Mouse (Mus musculus): ENCODE data around the gene Kcnh3. TPM values are rescaled to one million over a fixed set of nuclear protein-coding genes. Genes with fewer than 3 reads are reported as not detected.
"Not testable (repeated sequence)": the region's sequence is repeated elsewhere in the genome, so short reads cannot be mapped to it uniquely, and the experiment has no call there.

Kcnh3 gene
- polyA plus RNA-seq, 1 experiment, result not detected

- H3K4me1 ChIP-seq (ENCODE audit: control insufficient read depth, insufficient read depth, low read length), result no peaks in the 10 kb centered on the region
- no peak for TF ChIP-seq CTCF (IDR thresholded peaks at IDR 0.05; ENCODE audit: low read depth, low read length)
- no peak for TF ChIP-seq POLR2A (IDR thresholded peaks at IDR 0.05; ENCODE audit: borderline replicate concordance, low read depth, low read length)
- no peak overlapping the region for H3K27ac ChIP-seq (ENCODE audit: insufficient read depth, low read depth, low read length)
- no peak overlapping the region for H3K4me3 ChIP-seq (ENCODE audit: insufficient read depth, low read length)
Measured at GRCm38 (mm10) chr15:99238006-99238405, 13.3 kb downstream of the Kcnh3 start.

DNA sequence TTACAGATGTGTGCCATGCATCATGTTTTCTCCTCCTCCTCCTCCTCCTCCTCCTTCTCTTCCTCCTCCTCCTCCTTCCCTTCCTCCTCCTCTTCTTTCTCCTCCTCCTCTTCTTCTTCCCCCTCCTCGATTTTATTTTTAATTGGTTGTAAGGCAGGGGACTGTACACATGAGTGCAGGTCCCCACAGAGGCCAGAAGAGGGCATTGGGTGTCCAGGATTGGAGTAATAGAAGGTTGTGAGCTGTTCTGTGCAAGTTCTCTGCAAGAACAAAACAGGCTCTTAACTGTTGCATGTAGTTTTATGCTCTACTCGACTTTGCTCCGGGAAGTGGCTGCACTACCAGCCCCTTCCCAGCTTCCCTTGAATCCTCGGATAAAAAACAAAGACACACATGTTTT lies 15.5 kb downstream of the Kcnh3 start:
- Histone ChIP-seq H3K27ac (ENCODE audit: insufficient read depth, low read depth, low read length) (no peak overlapping the region), H3K4me1 (ENCODE audit: control insufficient read depth, insufficient read depth, low read length) (no peaks in the 10 kb centered on the region), H3K4me3 (ENCODE audit: insufficient read depth, low read length) (no peak overlapping the region)
- TF ChIP-seq POLR2A (IDR thresholded peaks at IDR 0.05; ENCODE audit: borderline replicate concordance, low read depth, low read length) (no peak), CTCF (IDR thresholded peaks at IDR 0.05; ENCODE audit: low read depth, low read length) (no peak)

DNA sequence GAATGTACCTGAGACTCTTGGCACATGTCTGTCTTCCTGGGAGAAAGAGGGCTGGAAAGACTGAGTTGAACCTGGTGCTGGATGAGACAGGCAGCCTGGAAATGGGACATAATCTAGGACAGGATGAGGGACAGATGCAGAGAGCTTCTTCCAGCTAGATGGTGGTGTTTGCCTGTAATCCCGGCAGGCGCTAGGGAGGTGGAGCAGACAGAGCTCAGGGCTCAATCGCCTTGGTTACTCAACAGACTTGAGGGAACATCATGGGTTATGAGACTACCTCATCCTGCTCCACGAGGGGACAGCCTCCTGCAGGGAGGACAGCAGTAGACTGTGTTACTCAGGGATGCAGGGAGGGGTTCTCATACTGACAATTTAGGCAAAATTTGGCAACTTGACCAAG lies 16.6 kb downstream of the Kcnh3 start:
- Histone ChIP-seq H3K27ac (ENCODE audit: insufficient read depth, low read depth, low read length) (no peak overlapping the region), H3K4me3 (ENCODE audit: insufficient read depth, low read length) (no peak overlapping the region), H3K4me1 (ENCODE audit: control insufficient read depth, insufficient read depth, low read length) (no peaks in the 10 kb centered on the region)
- TF ChIP-seq POLR2A (IDR thresholded peaks at IDR 0.05; ENCODE audit: borderline replicate concordance, low read depth, low read length) (no peak), CTCF (IDR thresholded peaks at IDR 0.05; ENCODE audit: low read depth, low read length) (no peak)

DNA sequence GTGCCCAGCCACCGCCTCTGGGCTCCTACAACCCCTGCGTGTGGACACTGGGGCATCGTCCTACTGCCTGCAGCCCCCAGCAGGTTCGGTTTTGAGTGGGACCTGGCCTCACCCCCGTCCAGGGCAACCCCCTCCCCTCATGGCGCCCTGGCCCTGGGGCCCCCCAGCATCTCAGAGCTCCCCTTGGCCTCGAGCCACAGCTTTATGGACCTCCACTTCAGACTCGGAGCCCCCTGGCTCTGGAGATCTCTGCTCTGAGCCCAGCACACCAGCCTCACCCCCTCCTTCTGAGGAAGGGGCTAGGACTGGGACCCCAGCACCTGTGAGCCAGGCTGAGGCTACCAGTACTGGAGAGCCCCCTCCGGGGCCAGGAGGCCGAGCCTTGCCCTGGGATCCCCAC lies 17.4 kb downstream of the Kcnh3 start:
- TF ChIP-seq POLR2A (IDR thresholded peaks at IDR 0.05; ENCODE audit: borderline replicate concordance, low read depth, low read length) (no peak), CTCF (IDR thresholded peaks at IDR 0.05; ENCODE audit: low read depth, low read length) (no peak)
- H3K4me3 ChIP-seq (ENCODE audit: insufficient read depth, low read length), result no peak overlapping the region
- no peaks in the 10 kb centered on the region for H3K4me1 ChIP-seq (ENCODE audit: control insufficient read depth, insufficient read depth, low read length)

DNA sequence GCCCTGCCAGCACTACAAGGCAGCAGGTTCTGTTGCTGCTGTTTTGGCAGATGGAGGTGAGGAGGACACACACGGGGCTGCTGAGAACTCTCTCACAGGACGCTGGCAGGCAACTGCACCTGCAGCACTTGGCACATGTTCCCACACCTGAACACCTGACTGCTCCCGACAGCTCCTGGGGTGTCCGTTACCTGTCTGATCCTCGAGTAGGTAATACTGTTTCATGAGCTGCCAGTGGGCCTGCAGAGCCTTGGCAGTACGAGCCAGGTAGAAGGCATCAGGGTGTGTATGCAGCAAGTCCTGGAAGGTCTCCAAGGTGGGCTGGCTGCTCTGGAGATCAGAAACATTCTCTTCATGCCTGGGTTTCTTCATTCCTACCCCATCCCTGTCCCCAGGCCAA lies 22.1 kb downstream of the Kcnh3 start:
- not testable (repeated sequence) for H3K4me1 ChIP-seq (ENCODE audit: control insufficient read depth, insufficient read depth, low read length); H3K4me3 ChIP-seq (ENCODE audit: insufficient read depth, low read length); H3K27ac ChIP-seq (ENCODE audit: insufficient read depth, low read depth, low read length)

More for the DNA sequence above, 17.4 kb downstream of the Kcnh3 start:
- no peak overlapping the region for H3K27ac ChIP-seq (ENCODE audit: insufficient read depth, low read depth, low read length)

- no peak for TF ChIP-seq POLR2A (IDR thresholded peaks at IDR 0.05; ENCODE audit: borderline replicate concordance, low read depth, low read length)
- TF ChIP-seq CTCF (IDR thresholded peaks at IDR 0.05; ENCODE audit: low read depth, low read length), result no peak
- no peak overlapping the region for H3K4me3 ChIP-seq (ENCODE audit: insufficient read depth, low read length)
- H3K27ac ChIP-seq (ENCODE audit: insufficient read depth, low read depth, low read length), result no peak overlapping the region
- peaks cover 8% of the 10 kb centered on the region for H3K4me1 ChIP-seq (ENCODE audit: control insufficient read depth, insufficient read depth, low read length)
Measured at GRCm38 (mm10) chr15:99248972-99249371, 24.3 kb downstream of the Kcnh3 start.

- no peak overlapping the region for H3K27ac ChIP-seq (ENCODE audit: insufficient read depth, low read depth, low read length)
- TF ChIP-seq CTCF (IDR thresholded peaks at IDR 0.05; ENCODE audit: low read depth, low read length), result no peak
- no peak for TF ChIP-seq POLR2A (IDR thresholded peaks at IDR 0.05; ENCODE audit: borderline replicate concordance, low read depth, low read length)
- H3K4me1 ChIP-seq (ENCODE audit: control insufficient read depth, insufficient read depth, low read length), result peaks cover 13% of the 10 kb centered on the region
- H3K4me3 ChIP-seq (ENCODE audit: insufficient read depth, low read length), result no peak overlapping the region
Measured at GRCm38 (mm10) chr15:99249938-99250337, 25.3 kb downstream of the Kcnh3 start.

GRCm38 (mm10) chr15:99251111-99251510 lies 26.4 kb downstream of the Kcnh3 start:
- H3K27ac ChIP-seq (ENCODE audit: insufficient read depth, low read depth, low read length), result not testable (repeated sequence)
- H3K4me1 ChIP-seq (ENCODE audit: control insufficient read depth, insufficient read depth, low read length), result peaks cover 15% of the 10 kb centered on the region

DNA sequence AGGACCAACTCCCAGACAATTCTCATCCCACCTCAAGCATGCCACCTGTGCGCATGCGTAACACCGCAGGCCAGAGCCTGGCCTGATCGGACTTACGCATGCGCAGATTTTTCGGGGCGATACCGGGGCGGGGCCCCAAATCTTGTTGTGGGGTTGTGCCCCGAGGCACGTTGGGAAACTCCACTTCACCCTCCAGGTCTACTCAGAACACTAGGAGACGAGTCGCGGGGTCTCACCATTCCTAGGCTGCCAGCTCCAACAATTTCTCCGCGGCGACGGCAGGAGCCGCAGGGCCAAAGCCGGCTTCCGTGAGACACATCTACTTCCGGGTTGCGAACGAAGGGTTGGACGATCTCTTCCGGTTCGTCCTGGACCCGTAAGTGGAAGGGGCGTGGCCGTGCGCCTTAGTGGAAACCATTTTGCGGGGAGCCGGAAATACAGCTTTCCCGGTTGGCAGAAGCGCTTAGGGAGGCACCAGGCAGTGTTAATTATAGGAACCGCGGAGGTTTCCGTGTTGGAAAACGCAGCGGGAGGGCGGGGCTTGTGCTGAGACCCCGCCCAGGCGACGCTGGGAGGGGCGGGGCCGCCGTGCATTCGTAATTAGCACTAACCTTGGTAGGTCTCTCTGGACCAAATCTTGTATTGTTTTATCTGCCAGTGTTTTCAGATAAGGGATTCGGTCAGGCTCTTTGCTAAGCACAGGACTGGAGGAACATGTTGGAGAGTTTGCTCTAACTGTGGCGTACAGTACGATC lies 27.1 kb downstream of the Kcnh3 start, which contains the start of gene Mcrs1:
Gene Mcrs1 (minus strand): TSS at position 336 of the 755 bp plus-strand sequence.
- H3K27ac ChIP-seq (ENCODE audit: insufficient read depth, low read depth, low read length), result peak within 1 kb of the TSS; percentile 96
- H3K4me1 ChIP-seq (ENCODE audit: control insufficient read depth, insufficient read depth, low read length), result peaks cover 15% of the 10 kb centered on the region
- TF ChIP-seq POLR2A (IDR thresholded peaks at IDR 0.05; ENCODE audit: borderline replicate concordance, low read depth, low read length), result no peak; the same call in 1 of the 2 replicates
- no peak for TF ChIP-seq CTCF (IDR thresholded peaks at IDR 0.05; ENCODE audit: low read depth, low read length)
- peak within 1 kb of the TSS; percentile 76 for H3K4me3 ChIP-seq (ENCODE audit: insufficient read depth, low read length)

More at GRCm38 (mm10) chr15:99251111-99251510, 26.4 kb downstream of the Kcnh3 start:
- peak overlapping the region; percentile 76 for H3K4me3 ChIP-seq (ENCODE audit: insufficient read depth, low read length)

- peaks cover 15% of the 10 kb centered on the region for H3K4me1 ChIP-seq (ENCODE audit: control insufficient read depth, insufficient read depth, low read length)
- H3K27ac ChIP-seq (ENCODE audit: insufficient read depth, low read depth, low read length), result peak overlapping the region; percentile 96
- TF ChIP-seq POLR2A (IDR thresholded peaks at IDR 0.05; ENCODE audit: borderline replicate concordance, low read depth, low read length), result no peak
- TF ChIP-seq CTCF (IDR thresholded peaks at IDR 0.05; ENCODE audit: low read depth, low read length), result 0 out of 2 replicates have a peak, but pooled peaks have one; percentile 24
- H3K4me3 ChIP-seq (ENCODE audit: insufficient read depth, low read length), result peak overlapping the region; percentile 76
Measured at GRCm38 (mm10) chr15:99252381-99253174, 27.9 kb downstream of the Kcnh3 start.

GRCm38 (mm10) chr15:99253175-99253479 lies 28.5 kb downstream of the Kcnh3 start:
- H3K27ac ChIP-seq (ENCODE audit: insufficient read depth, low read depth, low read length), result not testable (repeated sequence)
- H3K4me1 ChIP-seq (ENCODE audit: control insufficient read depth, insufficient read depth, low read length), result peaks cover 15% of the 10 kb centered on the region
- peak overlapping the region; percentile 76; the same call in 1 of the 2 replicates for H3K4me3 ChIP-seq (ENCODE audit: insufficient read depth, low read length)
